Mouse (Mus musculus) ovary, postnatal 14 days (tissue): ENCODE measurements at regions not wholly inside any gene's neighbourhood (a gene's known extent, or its start where the extent isn't known, plus 50 kb on each side); places are given as distances from the start of the nearest gene placed in this dataset.

ENCODE experiments used
- DNase-seq: peaks from one replicate; pipeline ENCODE4 v3.0.0; 2022; ENCODE audit warnings: low spot score

DNA sequence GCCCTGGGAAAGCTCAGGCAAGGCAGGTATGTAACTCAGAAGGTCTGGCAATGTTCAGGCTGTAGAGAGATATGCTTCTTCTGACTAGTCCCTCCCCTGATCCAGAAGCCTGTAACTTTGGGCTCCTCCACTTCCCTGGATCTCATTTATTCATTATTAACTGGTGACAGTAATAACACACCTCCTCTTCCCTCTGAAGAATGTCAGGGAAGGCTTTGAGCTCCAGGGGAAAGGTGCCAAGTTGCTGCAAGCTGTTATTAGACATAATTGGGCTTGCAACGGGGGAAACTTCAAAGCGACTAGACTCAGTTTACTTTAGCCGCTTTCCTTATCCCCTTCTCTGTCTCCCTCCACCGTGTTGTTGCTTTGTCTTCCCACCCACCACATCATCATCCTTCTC lies 75.6 kb upstream of the Tmprss2 start:
- no peak for DNase-seq

GRCm38 (mm10) chr16:97685603-97686285 lies 74.7 kb upstream of the Tmprss2 start:
- no peak for DNase-seq

DNA sequence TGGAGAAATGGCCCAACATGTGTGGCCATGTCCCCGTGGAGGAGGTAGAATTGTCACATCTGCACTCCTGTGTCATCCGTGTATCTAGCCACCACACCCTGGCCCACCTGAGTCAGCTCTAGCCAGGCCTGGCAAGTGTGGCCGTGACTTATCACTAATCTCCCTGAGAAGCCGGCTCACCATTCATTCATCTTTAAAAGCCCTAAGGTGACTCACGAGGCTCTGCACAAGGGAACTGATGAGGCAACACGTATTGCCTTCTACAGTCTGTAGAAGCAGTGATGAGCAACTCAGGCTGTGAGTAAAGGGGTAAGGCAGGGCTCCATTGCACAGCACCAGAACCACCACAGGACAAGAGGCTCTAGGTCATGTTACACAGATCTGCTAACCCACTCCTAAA lies 70.2 kb upstream of the Tmprss2 start:
- DNase-seq: no peak

DNA sequence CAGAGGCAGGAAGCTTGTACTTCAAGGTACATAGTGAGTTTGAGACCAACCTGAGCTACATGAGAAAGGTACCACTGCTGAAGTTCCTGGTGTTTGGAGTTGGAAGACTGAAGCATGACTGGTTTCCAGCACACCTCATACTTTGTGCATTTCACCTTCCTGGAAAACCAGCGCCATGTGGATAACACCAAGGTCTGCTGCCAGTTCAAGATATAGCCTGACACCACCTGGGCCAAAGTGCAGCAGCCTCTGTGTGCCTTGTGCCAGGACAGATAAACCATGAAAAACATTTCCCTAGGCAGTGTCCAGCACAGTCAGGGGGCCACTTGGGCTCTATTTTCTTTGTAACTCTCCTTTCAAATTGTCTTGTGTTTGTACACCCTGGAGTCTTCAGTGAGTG lies 68.8 kb upstream of the Tmprss2 start:
- no peak for DNase-seq

DNA sequence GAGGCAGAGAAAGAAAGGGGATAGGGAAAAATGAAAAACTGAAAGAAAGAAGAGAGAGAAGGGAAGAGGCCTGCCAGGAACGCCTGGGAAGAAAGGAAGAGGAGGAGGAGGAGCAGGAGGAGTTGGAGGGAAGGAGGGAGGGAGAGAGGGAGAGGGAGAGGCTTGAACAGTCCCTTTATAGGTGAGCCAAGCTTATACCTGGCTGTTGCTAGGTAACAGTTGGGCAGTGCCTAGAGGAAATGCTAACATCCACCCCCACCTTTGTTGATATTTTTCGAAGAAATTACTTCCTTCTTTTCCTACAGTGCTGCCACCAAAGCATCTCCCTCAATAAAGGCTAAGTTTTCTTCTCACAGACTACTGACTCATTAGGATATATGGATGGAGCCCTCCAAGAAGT lies 68.3 kb upstream of the Tmprss2 start:
- DNase-seq: no peak

- DNase-seq: no peak
Observed at GRCm38 (mm10) chr16:97677621-97678020, 66.6 kb upstream of the Tmprss2 start.

DNA sequence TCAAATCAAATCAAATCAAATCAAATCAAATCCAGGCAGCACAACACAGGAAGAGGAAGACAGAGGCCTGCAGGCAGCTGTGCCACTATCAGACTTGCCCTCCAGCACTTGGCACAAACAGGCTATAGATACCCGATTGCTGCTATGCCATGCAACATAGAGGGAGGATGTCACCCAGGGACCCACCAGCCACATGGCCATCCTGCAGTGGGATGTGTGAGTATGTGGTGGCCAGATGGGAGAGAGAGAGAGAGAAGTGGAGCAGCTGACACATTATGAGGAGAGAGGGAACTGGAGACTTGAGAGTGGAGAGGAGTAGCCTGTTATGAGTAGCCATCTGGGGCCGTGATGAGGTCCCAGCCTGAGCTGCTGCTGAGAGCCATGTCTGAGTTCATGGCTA lies 62.6 kb upstream of the Tmprss2 start:
- DNase-seq: no peak

DNA sequence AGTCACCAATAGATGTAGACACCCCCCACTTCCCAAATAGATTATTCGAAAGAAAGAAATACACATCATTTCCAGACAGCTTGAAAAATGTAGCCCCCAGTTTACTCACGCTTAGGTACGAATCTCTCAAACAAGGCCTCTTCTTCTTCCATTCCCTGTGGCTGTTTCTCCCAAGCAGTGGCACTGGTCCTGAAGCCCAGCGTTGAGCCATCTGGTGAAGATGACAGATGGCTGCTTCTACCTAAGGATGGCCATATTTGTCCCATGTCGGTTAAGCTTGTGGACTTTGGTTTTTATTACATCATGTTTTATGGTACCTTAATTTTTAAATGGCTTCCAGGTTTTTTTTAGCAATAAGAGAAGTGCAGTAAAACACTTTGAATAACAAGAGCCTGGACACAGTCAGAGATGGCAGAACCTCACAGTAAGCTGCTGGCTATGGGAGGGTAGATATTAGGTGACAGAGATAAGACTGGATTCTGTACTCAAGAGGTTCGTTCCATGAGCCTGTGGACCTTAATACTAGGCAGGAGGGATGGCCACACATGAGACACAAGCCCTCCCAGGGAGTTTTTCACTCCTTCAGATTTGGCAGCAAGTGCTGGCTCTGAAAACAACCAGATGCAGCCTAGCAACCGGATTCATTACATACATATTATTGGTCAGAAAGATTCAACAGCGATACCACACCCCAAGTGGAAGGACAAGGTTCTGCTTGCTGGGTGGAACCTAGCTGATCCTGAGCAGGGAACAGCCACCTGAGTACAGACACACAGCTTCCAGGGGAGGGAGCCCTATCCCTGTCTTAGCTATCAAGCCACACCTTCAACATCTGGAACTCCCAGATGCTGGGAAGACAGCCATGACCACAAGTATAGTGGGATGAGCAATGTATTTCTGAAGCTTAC lies 59.4 kb upstream of the Tmprss2 start:
- DNase-seq: peak; percentile 6

- no peak for DNase-seq
Observed at GRCm38 (mm10) chr16:97667536-97667935, 56.5 kb upstream of the Tmprss2 start.

GRCm38 (mm10) chr16:97665518-97665917 lies 54.5 kb upstream of the Tmprss2 start:
- no peak for DNase-seq
